Mouse (Mus musculus): Measurements from ENCODE around the gene Gm6685. TPM values are rescaled to one million over a fixed set of nuclear protein-coding genes. Genes with fewer than 3 reads are reported as not detected.
"Not testable (repeated sequence)": the region's sequence is repeated elsewhere in the genome, so short reads cannot be mapped to it uniquely, and the experiment has no call there.

Gm6685 gene
- polyA plus RNA-seq (2016; fragmentation: Nextera tagmentation; extraction: Ambion mirVana): 0.28 and 0.39 TPM in 2 replicates

DNA sequence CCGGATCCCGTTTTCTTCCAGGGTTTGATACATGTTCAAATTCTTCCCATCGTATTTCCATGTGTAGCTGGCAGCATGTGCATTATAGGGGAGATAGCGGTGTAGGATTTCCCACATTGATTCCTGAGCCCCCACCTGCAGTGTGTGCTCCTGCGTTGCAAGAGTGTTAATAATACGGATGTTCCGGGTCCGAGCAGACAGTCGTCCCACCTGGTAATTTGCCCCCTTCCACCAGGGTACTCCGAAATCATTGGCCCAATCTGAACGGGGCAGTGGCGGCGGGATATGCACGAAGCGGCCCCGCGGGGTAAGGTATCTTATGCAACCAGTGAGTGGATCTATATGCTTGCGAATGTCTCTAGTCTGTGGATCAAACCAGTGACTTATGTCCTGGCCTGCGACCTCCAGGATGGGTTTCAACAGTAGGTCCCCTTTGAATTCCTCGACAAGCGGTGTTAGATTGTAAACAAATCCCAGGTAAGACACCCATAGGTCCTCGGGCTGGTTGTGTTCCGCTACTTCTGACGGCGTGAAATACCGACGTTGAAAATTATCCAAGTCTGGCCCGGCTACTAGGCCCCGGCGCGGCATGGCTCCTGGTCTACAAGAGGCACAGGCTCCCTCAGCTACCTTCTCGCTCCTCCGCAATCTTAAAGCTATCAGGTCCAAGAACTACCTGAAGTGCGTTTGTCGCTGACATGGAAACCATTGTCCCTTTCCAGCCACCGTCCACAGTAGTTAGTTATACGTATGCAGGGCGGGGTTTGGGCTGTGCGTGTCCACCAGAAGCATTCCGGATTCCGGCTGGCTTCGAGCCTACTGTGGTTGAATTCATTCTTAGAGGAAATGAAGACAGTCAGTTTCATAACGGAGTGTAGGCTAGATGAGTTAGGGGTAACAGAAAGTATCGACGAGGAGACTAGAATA is at the start of gene Gm6685:
Gene Gm6685, minus strand, starts transcription at position 644 of the 927 bp plus-strand sequence.
- WGBS: 93% methylated on average over 45 of the region's 45 CpGs
- not testable (repeated sequence) for H3K27ac ChIP-seq; H3K36me3 ChIP-seq; H3K27me3 ChIP-seq; H3K9ac ChIP-seq; H3K9me3 ChIP-seq; H3K4me2 ChIP-seq (replicated peaks); H3K4me3 ChIP-seq; ATAC-seq (ENCODE audit: insufficient number of reproducible peaks, insufficient read depth, low FRiP score, low TSS enrichment); H3K4me1 ChIP-seq

DNA sequence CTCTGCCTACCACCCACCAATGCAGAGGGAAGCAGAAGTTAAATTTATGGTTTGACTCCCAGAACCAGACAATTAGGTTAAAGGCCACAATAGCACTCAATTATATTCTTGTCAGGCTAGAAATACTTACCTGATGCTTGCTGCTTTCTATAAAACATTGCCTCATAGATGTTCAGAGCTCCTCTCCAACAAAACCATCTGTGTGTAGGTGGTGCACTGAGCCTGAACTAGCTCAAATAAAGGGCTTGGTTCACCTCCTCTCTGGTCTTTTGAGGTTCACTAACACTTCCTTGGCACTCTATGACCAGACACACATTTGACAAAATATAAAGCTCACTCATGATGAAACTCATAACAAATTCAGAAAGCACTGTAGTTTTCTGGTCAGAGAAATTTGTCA is 36.2 kb upstream of the Gm6685 start:
- no peak for ATAC-seq (ENCODE audit: insufficient number of reproducible peaks, insufficient read depth, low FRiP score, low TSS enrichment)
- no peak overlapping the region for H3K4me2 ChIP-seq (replicated peaks)
- no peak overlapping the region for H3K4me3 ChIP-seq
- no peak overlapping the region for H3K27ac ChIP-seq
- H3K36me3 ChIP-seq: no peaks in the 10 kb centered on the region
- no peaks in the 10 kb centered on the region for H3K9me3 ChIP-seq
- no peaks in the 10 kb centered on the region for H3K4me1 ChIP-seq
- H3K27me3 ChIP-seq: no peaks in the 10 kb centered on the region
- H3K9ac ChIP-seq: no peak overlapping the region

DNA sequence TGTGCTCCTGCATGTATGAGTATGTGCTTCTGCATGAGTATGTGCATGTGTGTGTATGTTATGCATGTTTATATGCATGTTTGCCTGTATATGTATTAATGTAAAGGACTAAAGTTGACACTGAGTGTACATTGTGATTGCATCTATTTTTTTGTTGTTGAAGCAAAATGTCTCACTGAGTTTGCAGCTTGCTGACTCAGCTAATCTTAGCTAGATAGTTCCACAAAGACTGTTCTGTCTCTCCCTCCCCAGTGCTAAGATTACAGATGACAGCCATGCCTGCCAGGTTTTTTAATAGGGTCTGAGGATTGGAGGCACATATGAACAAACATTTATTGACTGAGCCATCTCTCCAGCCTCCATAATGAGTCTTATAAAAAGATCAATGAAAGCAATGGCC is 35.0 kb upstream of the Gm6685 start:
- no peaks in the 10 kb centered on the region for H3K4me1 ChIP-seq
- H3K9ac ChIP-seq: no peak overlapping the region
- H3K4me2 ChIP-seq (replicated peaks): no peak overlapping the region
- H3K27me3 ChIP-seq: no peaks in the 10 kb centered on the region
- no peak overlapping the region for H3K4me3 ChIP-seq
- ATAC-seq (ENCODE audit: insufficient number of reproducible peaks, insufficient read depth, low FRiP score, low TSS enrichment): no peak
- H3K9me3 ChIP-seq: no peaks in the 10 kb centered on the region
- H3K36me3 ChIP-seq: no peaks in the 10 kb centered on the region
- H3K27ac ChIP-seq: no peak overlapping the region

GRCm38 (mm10) chr11:28371381-28371780 is 31.7 kb upstream of the Gm6685 start:
- not testable (repeated sequence) for H3K4me2 ChIP-seq (replicated peaks); H3K9ac ChIP-seq; H3K36me3 ChIP-seq; H3K9me3 ChIP-seq; ATAC-seq (ENCODE audit: insufficient number of reproducible peaks, insufficient read depth, low FRiP score, low TSS enrichment); H3K4me3 ChIP-seq; H3K4me1 ChIP-seq; H3K27me3 ChIP-seq; H3K27ac ChIP-seq
- 67% methylated on average over 5 of the region's 5 CpGs for WGBS

DNA sequence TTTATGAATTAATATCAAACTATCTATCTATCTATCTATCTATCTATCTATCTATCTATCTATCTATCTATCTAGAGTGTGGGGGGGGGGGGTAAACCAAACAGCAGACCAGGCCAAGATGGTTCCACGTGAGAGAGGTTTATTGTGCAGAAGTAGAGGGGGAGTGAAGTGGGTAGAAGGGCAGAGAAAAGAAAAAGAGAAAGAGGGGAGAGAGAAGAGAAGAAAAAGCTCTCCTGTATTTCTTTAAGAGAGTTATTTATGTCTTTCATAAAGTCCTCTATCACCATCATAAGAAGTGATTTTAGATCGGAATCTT is 26.2 kb upstream of the Gm6685 start:
- 0 out of 2 replicates have a peak overlapping the region, but pooled peaks have one; percentile 43 for H3K9ac ChIP-seq
- no peak for ATAC-seq (ENCODE audit: insufficient number of reproducible peaks, insufficient read depth, low FRiP score, low TSS enrichment)
- no peaks in the 10 kb centered on the region for H3K36me3 ChIP-seq
- no peaks in the 10 kb centered on the region for H3K9me3 ChIP-seq
- peak overlapping the region; percentile 49 for H3K4me2 ChIP-seq (replicated peaks)
- H3K4me1 ChIP-seq: no peaks in the 10 kb centered on the region
- peak overlapping the region; percentile 34 for H3K4me3 ChIP-seq
- WGBS: 54% methylated on average over 2 of the region's 2 CpGs
- no peaks in the 10 kb centered on the region for H3K27me3 ChIP-seq
- H3K27ac ChIP-seq: no peak overlapping the region

DNA sequence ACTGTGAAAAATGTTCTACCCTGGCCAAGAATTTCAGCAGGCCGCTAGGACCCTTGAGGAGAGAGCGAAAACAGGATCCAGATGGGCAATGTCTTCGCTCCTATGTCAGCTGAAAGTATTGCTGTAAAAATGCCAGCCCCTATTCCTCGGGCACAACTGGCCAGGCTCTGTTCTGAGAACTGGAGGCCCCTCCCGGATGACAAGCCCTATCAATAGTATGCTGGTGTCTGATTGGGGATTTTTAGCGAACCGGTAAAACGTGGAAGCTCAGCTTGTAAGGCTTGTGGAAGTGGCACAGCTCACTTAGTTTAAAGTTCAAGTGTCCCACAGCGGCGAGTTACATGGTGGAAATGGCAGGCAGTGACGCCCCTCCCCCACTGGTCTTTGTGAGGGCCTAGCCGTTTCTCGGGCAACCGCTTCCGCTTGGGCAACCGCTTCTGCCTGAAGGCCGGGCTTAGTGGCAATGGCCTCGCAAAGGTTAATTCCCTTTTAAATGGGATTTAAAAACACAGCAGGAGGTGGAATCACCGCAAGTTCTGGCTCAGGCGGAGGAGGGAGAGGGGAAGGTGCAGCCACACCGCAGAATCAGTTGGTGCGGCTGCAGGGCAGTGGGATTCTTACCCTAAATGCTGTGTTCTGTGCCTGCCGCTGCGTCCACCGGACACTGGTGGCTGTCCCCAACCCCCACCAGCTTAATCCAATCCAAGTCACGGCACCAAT is 25.7 kb upstream of the Gm6685 start:
- no peaks in the 10 kb centered on the region for H3K36me3 ChIP-seq
- H3K4me3 ChIP-seq: peak overlapping the region; percentile 34
- peak overlapping the region; percentile 32 for H3K27ac ChIP-seq
- no peaks in the 10 kb centered on the region for H3K4me1 ChIP-seq
- peak overlapping the region; percentile 43; the same call in 1 of the 2 replicates for H3K9ac ChIP-seq
- H3K27me3 ChIP-seq: no peaks in the 10 kb centered on the region
- WGBS: 6% methylated on average over 26 of the region's 26 CpGs
- peak; percentile 83 for ATAC-seq (ENCODE audit: insufficient number of reproducible peaks, insufficient read depth, low FRiP score, low TSS enrichment)
- H3K4me2 ChIP-seq (replicated peaks): peak overlapping the region; percentile 49
- H3K9me3 ChIP-seq: no peaks in the 10 kb centered on the region

DNA sequence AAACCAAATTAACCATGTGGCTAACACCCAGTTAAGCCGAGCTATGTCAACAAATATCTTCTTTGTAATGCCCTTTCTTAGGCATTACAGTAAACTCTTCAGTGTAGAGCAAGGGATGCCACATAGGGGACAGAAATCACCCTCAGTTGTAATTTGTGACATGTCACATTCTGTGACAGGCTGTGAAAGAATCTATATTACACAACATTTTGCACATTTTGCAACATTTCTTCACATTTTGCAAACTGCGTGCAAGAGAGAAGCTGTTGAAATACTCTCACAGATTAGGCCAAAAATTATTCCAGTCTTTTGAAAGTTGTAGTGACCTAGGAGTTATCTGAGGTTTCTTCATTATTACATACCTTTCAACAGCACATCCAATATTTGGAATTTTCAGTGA is 3.8 kb upstream of the Gm6685 start:
- no peak for ATAC-seq (ENCODE audit: insufficient number of reproducible peaks, insufficient read depth, low FRiP score, low TSS enrichment)
- WGBS: 90% methylated on average over 2 of the region's 2 CpGs
- H3K27me3 ChIP-seq: no peaks in the 10 kb centered on the region

GRCm38 (mm10) chr11:28341887-28342286 is 2.2 kb upstream of the Gm6685 start:
- no peak overlapping the region for H3K27ac ChIP-seq
- no peak overlapping the region for H3K9ac ChIP-seq
- WGBS: 75% methylated on average over 5 of the region's 5 CpGs
- H3K9me3 ChIP-seq: no peaks in the 10 kb centered on the region
- ATAC-seq (ENCODE audit: insufficient number of reproducible peaks, insufficient read depth, low FRiP score, low TSS enrichment): no peak
- H3K36me3 ChIP-seq: no peaks in the 10 kb centered on the region
- no peaks in the 10 kb centered on the region for H3K4me1 ChIP-seq
- no peak overlapping the region for H3K4me2 ChIP-seq (replicated peaks)
- H3K4me3 ChIP-seq: no peak overlapping the region
- H3K27me3 ChIP-seq: no peaks in the 10 kb centered on the region

More for the DNA sequence above, 3.8 kb upstream of the Gm6685 start:
- Histone ChIP-seq H3K27ac (no peak overlapping the region), H3K36me3 (no peaks in the 10 kb centered on the region), H3K9me3 (no peaks in the 10 kb centered on the region), H3K4me2 (replicated peaks) (no peak overlapping the region), H3K4me3 (no peak overlapping the region), H3K9ac (no peak overlapping the region), H3K4me1 (no peaks in the 10 kb centered on the region)

DNA sequence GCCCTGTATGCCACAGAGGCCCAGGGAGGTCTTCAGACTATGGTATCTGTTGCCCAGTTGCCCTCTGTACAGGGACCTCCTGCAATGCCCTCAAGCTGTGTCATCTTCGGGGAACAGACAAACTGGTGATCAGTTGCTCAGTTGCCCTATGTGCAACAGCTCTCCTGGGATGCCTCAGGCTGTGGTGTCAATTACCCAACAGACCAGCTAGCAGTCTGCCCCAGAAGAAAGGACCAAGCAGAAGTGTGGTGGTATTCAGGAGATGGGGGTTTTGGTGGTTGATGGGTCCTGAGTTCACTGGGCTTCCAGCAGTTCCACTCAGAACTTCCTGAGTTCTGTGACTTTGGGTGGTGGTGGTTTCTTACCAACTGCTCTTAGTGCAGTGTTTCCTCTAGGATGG is 11.8 kb downstream of the Gm6685 start:
- WGBS: 70% methylated on average over 1 of the region's 1 CpGs
- H3K9ac ChIP-seq: no peak overlapping the region
- H3K4me1 ChIP-seq: no peaks in the 10 kb centered on the region
- no peak overlapping the region for H3K4me2 ChIP-seq (replicated peaks)
- no peaks in the 10 kb centered on the region for H3K36me3 ChIP-seq
- H3K4me3 ChIP-seq: no peak overlapping the region
- no peaks in the 10 kb centered on the region for H3K27me3 ChIP-seq
- no peaks in the 10 kb centered on the region for H3K9me3 ChIP-seq
- ATAC-seq (ENCODE audit: insufficient number of reproducible peaks, insufficient read depth, low FRiP score, low TSS enrichment): no peak
- H3K27ac ChIP-seq: no peak overlapping the region

DNA sequence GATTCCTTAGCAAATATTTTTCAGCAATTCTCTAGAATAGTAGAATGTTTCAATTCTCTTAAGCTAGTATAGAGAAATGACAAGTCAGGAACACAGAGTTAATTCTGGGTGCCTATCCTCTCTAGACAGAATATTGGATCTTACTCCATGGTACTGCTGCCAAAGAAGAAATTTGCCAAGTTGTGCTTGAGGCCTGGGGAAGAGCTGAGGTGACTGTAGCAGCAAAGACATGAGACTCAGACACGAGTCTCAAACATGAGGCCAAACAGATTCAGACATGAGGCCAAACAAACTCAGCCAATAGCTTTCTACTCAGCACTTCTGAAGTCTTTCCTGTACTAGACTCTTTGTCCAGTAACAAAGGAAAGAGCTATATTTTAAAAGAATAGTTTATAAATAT is 26.3 kb downstream of the Gm6685 start:
- Histone ChIP-seq H3K36me3 (no peaks in the 10 kb centered on the region), H3K27ac (no peak overlapping the region), H3K4me3 (no peak overlapping the region), H3K9ac (no peak overlapping the region), H3K9me3 (no peaks in the 10 kb centered on the region), H3K4me1 (no peaks in the 10 kb centered on the region), H3K4me2 (replicated peaks) (no peak overlapping the region), H3K27me3 (no peaks in the 10 kb centered on the region)
- ATAC-seq (ENCODE audit: insufficient number of reproducible peaks, insufficient read depth, low FRiP score, low TSS enrichment): no peak
- WGBS: 71% methylated on average over 1 of the region's 1 CpGs

DNA sequence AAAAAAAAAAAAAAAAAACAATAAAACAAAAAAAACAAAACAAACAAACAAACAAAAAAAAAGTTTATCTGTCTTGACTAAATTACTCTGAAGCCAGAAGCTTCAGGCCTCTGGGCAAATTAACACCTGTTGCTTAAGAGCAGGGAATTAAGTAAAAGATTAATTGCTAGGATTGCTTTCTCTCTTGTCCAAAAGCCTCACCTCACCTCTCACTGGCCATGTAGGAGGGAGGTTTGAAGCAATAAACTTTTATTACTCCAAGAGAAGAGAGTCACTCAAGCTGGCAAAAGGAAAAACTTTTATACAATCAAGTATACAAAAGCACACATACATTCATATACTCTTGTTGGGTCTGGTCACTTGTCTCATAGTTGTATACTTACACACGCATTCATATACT is 31.9 kb downstream of the Gm6685 start:
- Histone ChIP-seq H3K27ac (no peak overlapping the region), H3K4me2 (replicated peaks) (no peak overlapping the region), H3K4me3 (no peak overlapping the region), H3K36me3 (no peaks in the 10 kb centered on the region), H3K9me3 (no peaks in the 10 kb centered on the region), H3K9ac (no peak overlapping the region), H3K4me1 (no peaks in the 10 kb centered on the region), H3K27me3 (no peaks in the 10 kb centered on the region)
- no peak for ATAC-seq (ENCODE audit: insufficient number of reproducible peaks, insufficient read depth, low FRiP score, low TSS enrichment)
- WGBS: 87% methylated on average over 1 of the region's 1 CpGs

- H3K27ac ChIP-seq: no peak overlapping the region
- H3K4me1 ChIP-seq: no peaks in the 10 kb centered on the region
- no peak overlapping the region for H3K4me2 ChIP-seq (replicated peaks)
- WGBS: 83% methylated on average over 1 of the region's 1 CpGs
- no peaks in the 10 kb centered on the region for H3K9me3 ChIP-seq
- no peak for ATAC-seq (ENCODE audit: insufficient number of reproducible peaks, insufficient read depth, low FRiP score, low TSS enrichment)
- H3K36me3 ChIP-seq: no peaks in the 10 kb centered on the region
- no peaks in the 10 kb centered on the region for H3K27me3 ChIP-seq
- no peak overlapping the region for H3K9ac ChIP-seq
- H3K4me3 ChIP-seq: no peak overlapping the region
These were observed 49.2 kb downstream of the Gm6685 start for GRCm38 (mm10) chr11:28290440-28290839.
